22 mouse cellular contexts compared by ENCODE assay signal in the genomic region with DNA sequence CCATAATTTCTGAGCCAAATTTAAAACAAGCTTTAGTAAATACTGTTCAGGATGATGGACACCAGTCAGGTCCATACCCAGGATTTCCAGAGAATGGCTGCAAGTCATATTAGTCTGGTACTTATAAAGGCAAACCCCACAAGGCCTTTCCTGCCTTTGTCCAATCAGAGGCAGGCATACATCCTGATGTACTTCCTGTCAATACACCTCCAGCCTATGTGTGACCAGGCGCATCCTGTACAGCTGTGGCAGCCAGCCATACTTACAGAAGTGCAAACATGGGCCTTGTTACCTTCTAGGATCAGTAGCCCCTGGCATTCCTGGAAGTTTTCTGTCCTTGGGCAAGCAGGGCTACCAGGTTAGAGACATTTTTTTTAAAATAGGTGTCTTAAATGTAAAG. TPM values are rescaled to one million over a fixed set of nuclear protein-coding genes. Genes with fewer than 3 reads are reported as not detected.
DNase-seq lines count a peak whose midpoint lies in the region; ATAC-seq lines count a peak whose summit lies in the region.
"Had no signal": no experiment of that assay in that cellular context is flagged by ENCODE, and none has a peak within 500 bp of the region (broad histone marks: within the 10 kb centered on the region; RNA-seq: fewer than 3 reads in every experiment).

No protein-coding gene starts in this region.

- 77% methylated on average over 1 of the region's 1 CpGs for WGBS in heart, embryonic 13.5 days
- 88% methylated on average over 1 of the region's 1 CpGs for WGBS in forebrain, embryonic 13.5 days
- whole genome bisulfite sequencing in forebrain, embryonic 11.5 days, result 86% methylated on average over 1 of the region's 1 CpGs

- no peak for ATAC-seq in heart, embryonic 13.5 days (ENCODE audit: extremely low read depth, insufficient number of reproducible peaks, low FRiP score, low TSS enrichment)
- ATAC-seq in common myeloid progenitor, adult 5-6 weeks (replicated peaks; ENCODE audit: low read depth, poor library complexity, severe bottlenecking), result peak; percentile 43
- peak; percentile 78 for ATAC-seq in neutrophil, adult 5-6 weeks (ENCODE audit: extremely low read depth, insufficient number of reproducible peaks, low FRiP score, poor library complexity, severe bottlenecking)
- no peak for ATAC-seq in forebrain, embryonic 13.5 days
- no peak for ATAC-seq in forebrain, embryonic 11.5 days (replicated peaks; ENCODE audit: low FRiP score)
- ATAC-seq: hindbrain, postnatal 0 days; liver, postnatal 0 days had no signal

- H3K4me3 ChIP-seq in heart, embryonic 13.5 days, result no peak overlapping the region
- H3K4me3 ChIP-seq in forebrain, embryonic 13.5 days, result no peak overlapping the region
- H3K4me3 ChIP-seq in forebrain, embryonic 11.5 days (ENCODE audit: low read depth, low read length), result no peak overlapping the region
- H3K4me3 ChIP-seq: embryonic facial prominence, embryonic 10.5 days; forebrain, embryonic 12.5 days; left cerebral cortex, adult 2 months; limb, embryonic 10.5 days; myocyte had no signal

- no peaks in the 10 kb centered on the region for H3K9me3 ChIP-seq in heart, embryonic 13.5 days
- H3K9me3 ChIP-seq in forebrain, embryonic 13.5 days (replicated peaks), result no peaks in the 10 kb centered on the region
- no peaks in the 10 kb centered on the region for H3K9me3 ChIP-seq in forebrain, embryonic 11.5 days (ENCODE audit: control insufficient read depth, low read length)
- H3K9me3 ChIP-seq: embryonic facial prominence, embryonic 10.5 days; forebrain, embryonic 12.5 days; limb, embryonic 10.5 days had no signal

- H3K4me1 ChIP-seq in heart, embryonic 13.5 days, result peaks cover 31% of the 10 kb centered on the region
- no peaks in the 10 kb centered on the region for H3K4me1 ChIP-seq in forebrain, embryonic 13.5 days
- no peaks in the 10 kb centered on the region for H3K4me1 ChIP-seq in forebrain, embryonic 11.5 days (replicated peaks; ENCODE audit: control insufficient read depth, insufficient read depth, low read length)
- H3K4me1 ChIP-seq: embryonic facial prominence, embryonic 10.5 days; forebrain, embryonic 12.5 days; limb, embryonic 10.5 days had no signal

- no peak for DNase-seq in heart, adult 8-10 months (ENCODE audit: low spot score)
- peak; percentile 42 for DNase-seq in CD4-positive helper T cell, adult 2 months (ENCODE audit: low read depth, low spot score)
- DNase-seq in forebrain, embryonic 11.5 days (ENCODE audit: low spot score), result no peak
- DNase-seq: adrenal gland, adult 2 months; cerebellum, adult 8-10 months; gastrocnemius, postnatal 14 days; kidney, adult 9 months; kidney, postnatal 36 days; liver, postnatal 0 days; lung, postnatal 10 days; midbrain, embryonic 14.5 days had no signal

- no peak overlapping the region for H3K4me2 ChIP-seq in heart, embryonic 13.5 days
- H3K4me2 ChIP-seq in forebrain, embryonic 13.5 days, result no peak overlapping the region
- no peak overlapping the region for H3K4me2 ChIP-seq in forebrain, embryonic 11.5 days (ENCODE audit: low read depth, low read length, severe bottlenecking)
- H3K4me2 ChIP-seq: forebrain, embryonic 12.5 days had no signal

- H3K27me3 ChIP-seq in heart, embryonic 13.5 days (replicated peaks), result no peaks in the 10 kb centered on the region
- no peaks in the 10 kb centered on the region for H3K27me3 ChIP-seq in forebrain, embryonic 13.5 days
- H3K27me3 ChIP-seq in forebrain, embryonic 11.5 days (ENCODE audit: control insufficient read depth, insufficient read depth, low read length), result no peaks in the 10 kb centered on the region
- H3K27me3 ChIP-seq: forebrain, embryonic 12.5 days had no signal

- peaks cover 4% of the 10 kb centered on the region for H3K36me3 ChIP-seq in heart, embryonic 13.5 days
- no peaks in the 10 kb centered on the region for H3K36me3 ChIP-seq in forebrain, embryonic 13.5 days (ENCODE audit: poor library complexity, severe bottlenecking)
- H3K36me3 ChIP-seq in forebrain, embryonic 11.5 days (ENCODE audit: control insufficient read depth, insufficient read depth, low read length), result no peaks in the 10 kb centered on the region
- H3K36me3 ChIP-seq: embryonic facial prominence, embryonic 10.5 days; forebrain, embryonic 12.5 days; limb, embryonic 10.5 days had no signal

- peak overlapping the region; percentile 85 for H3K27ac ChIP-seq in heart, embryonic 13.5 days (replicated peaks)
- no peak overlapping the region for H3K27ac ChIP-seq in forebrain, embryonic 13.5 days
- no peak overlapping the region for H3K27ac ChIP-seq in forebrain, embryonic 11.5 days (ENCODE audit: low read depth, low read length)
- H3K27ac ChIP-seq: embryonic facial prominence, embryonic 10.5 days; forebrain, embryonic 12.5 days; hindbrain, postnatal 0 days; left cerebral cortex, adult 2 months; limb, embryonic 10.5 days; stomach, postnatal 0 days had no signal

- no peak overlapping the region for H3K9ac ChIP-seq in heart, embryonic 13.5 days
- H3K9ac ChIP-seq in forebrain, embryonic 13.5 days, result no peak overlapping the region
- H3K9ac ChIP-seq in forebrain, embryonic 11.5 days (ENCODE audit: low read length), result no peak overlapping the region
- H3K9ac ChIP-seq: forebrain, embryonic 12.5 days; liver, postnatal 0 days had no signal

RNA-seq across cellular contexts. Expression of a gene that starts 29.2 kb away (rescaled TPM):
- 15.9 and 17.6 TPM in 2 replicates for polyA plus RNA-seq in heart, embryonic 13.5 days (2015; fragmentation: Nextera tagmentation; extraction: Ambion mirVana)
- total RNA-seq in heart, adult 8-10 months (2022), result 10 to 100 TPM; 30.4 to 36.9 (median 30.9) TPM
- 40.1 and 48.6 TPM in 2 replicates for total RNA-seq in common myeloid progenitor, adult 5-6 weeks (2017)
- total RNA-seq in neutrophil, adult 5-6 weeks (2017), result 32.1 and 38.6 TPM in 2 replicates
- 17.0 and 17.5 TPM in 2 replicates for polyA plus RNA-seq in forebrain, embryonic 13.5 days (2015; fragmentation: Nextera tagmentation; extraction: Ambion mirVana)
- 12.0 and 14.8 TPM in 2 replicates for polyA plus RNA-seq in forebrain, embryonic 11.5 days (2014; fragmentation: Nextera tagmentation; extraction: Ambion mirVana)

Comparison
In these comparisons a context has a peak if more than half of its experiments do, and no peak if none do; other contexts are left out.
1. ATAC-seq: peak in common myeloid progenitor, adult 5-6 weeks (single experiment) and neutrophil, adult 5-6 weeks (single experiment); none in heart, embryonic 13.5 days (single experiment), forebrain, embryonic 13.5 days (single experiment) and forebrain, embryonic 11.5 days (single experiment).